Mouse (Mus musculus) layer of hippocampus, adult 6 months (tissue): Measurements from ENCODE around the gene Lime1. TPM values are rescaled to one million over a fixed set of nuclear protein-coding genes. Genes with fewer than 3 reads are reported as not detected.

ENCODE experiments used
- long read RNA-seq, 2 experiments: library from polyadenylated mRNA; unstranded; transcript quantifications; one replicate each; pipeline ENCODE4 v2.0.0; 2019 to 2020
- polyA plus RNA-seq: library from polyadenylated mRNA; unstranded; fragments of <200 nt; fragmentation: Nextera tagmentation; gene quantifications from 2 replicates; pipeline ENCODE4 v1.2.3, GENCODE M21; 2021

The Lime1 gene
- 2.0 and 2.8 TPM in 2 replicates for polyA plus RNA-seq
- long read RNA-seq, experiment 1, partial matches to known transcripts: 0 of 1 reads
- long read RNA-seq, experiment 1, other reads (novel, unspliced or antisense): 0 of 1 reads
- long read RNA-seq, experiment 2, partial matches to known transcripts: 0 of 5 reads
- long read RNA-seq, experiment 2, other reads (novel, unspliced or antisense): 1 of 5 reads

GRCm38 (mm10) chr2:181379778-181380177 lies at the start of gene Lime1:
Lime1 (plus strand) TSS chr2:181380078.

DNA sequence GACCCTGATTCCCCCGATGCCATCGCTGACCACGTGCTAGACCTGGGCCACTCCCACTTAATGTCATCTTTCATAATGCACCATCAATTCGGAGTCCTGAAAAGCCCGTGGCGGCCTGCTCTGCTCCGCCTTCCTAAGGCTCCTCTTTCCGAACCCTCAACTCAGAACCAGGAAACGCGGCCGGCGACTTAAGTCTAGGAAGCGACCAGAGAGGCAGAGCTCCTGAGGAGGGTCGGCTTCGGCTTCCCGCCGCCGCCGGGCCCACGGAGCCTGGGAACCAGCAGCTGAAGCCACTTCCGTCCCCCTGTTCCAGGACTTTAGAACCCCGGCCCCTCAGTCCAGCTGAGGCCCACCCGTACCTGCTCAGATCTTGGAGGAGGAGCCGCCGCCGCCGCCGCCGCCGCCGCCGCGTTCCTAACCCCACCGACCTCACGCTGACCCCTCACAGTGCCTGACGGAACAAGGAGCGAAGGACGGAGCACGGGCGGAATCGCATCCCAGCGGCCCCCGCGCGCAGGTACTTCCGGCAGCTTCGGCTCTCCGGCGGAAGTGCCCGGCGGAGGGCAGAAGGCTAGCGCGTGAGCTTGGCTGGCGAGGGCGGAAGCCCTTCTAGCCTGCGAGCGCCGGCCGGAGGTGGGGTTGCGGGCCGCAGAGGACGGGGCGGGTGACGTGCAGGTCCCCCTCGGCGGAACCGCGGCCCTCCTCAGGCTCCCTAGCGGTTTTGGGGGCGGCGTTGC lies 14.8 kb upstream of the Lime1 start, which contains the start of the genes Zgpat and Arfrp1:
Zgpat (plus strand) TSS at position 69 of the 737 bp plus-strand sequence.
Arfrp1 (minus strand) TSS at position 545 of the 737 bp plus-strand sequence.

Other genes starting within 250 kb of the Lime1 start
- 29.0 and 36.4 TPM in 2 replicates for gene Kcnq2, start 244.8 kb upstream of the Lime1 start, polyA plus RNA-seq
- 211 and 291 TPM in 2 replicates for gene Eef1a2, start 223.1 kb upstream of the Lime1 start, polyA plus RNA-seq
- 180 and 191 TPM in 2 replicates for gene Ppdpf, start 192.8 kb upstream of the Lime1 start, polyA plus RNA-seq
- not detected in 2 replicates for gene Ptk6, start 177.3 kb upstream of the Lime1 start, polyA plus RNA-seq
- gene Srms, start 166.9 kb upstream of the Lime1 start, polyA plus RNA-seq: 0.20 and 0.21 TPM in 2 replicates
- 0.40 and 0.74 TPM in 2 replicates for gene Fndc11, start 160.1 kb upstream of the Lime1 start, polyA plus RNA-seq
- 0.21 and 0.25 TPM in 2 replicates for gene Helz2, start 138.1 kb upstream of the Lime1 start, polyA plus RNA-seq
- 2.1 TPM in 2 replicates for gene Gmeb2, start 92.0 kb upstream of the Lime1 start, polyA plus RNA-seq
- 1,101 and 1,309 TPM in 2 replicates for gene Stmn3, start 65.6 kb upstream of the Lime1 start, polyA plus RNA-seq
- 1.5 and 2.6 TPM in 2 replicates for gene Rtel1, start 60.3 kb upstream of the Lime1 start, polyA plus RNA-seq
- gene Zgpat, start 15.2 kb upstream of the Lime1 start, polyA plus RNA-seq: 19.8 and 20.5 TPM in 2 replicates
- gene Arfrp1, start 14.7 kb upstream of the Lime1 start, polyA plus RNA-seq: 52.9 and 56.3 TPM in 2 replicates
- 2.8 and 3.0 TPM in 2 replicates for gene Zbtb46, start 79.3 kb downstream of the Lime1 start, polyA plus RNA-seq
- not detected in 2 replicates for gene Abhd16b, start 113.1 kb downstream of the Lime1 start, polyA plus RNA-seq
- 92.7 and 98.3 TPM in 2 replicates for gene Tpd52l2, start 117.1 kb downstream of the Lime1 start, polyA plus RNA-seq
- 113 and 124 TPM in 2 replicates for gene Dnajc5, start 140.4 kb downstream of the Lime1 start, polyA plus RNA-seq
- gene Uckl1, start 204.8 kb downstream of the Lime1 start, polyA plus RNA-seq: 27.8 and 30.1 TPM in 2 replicates
- 51.0 and 58.7 TPM in 2 replicates for gene Prpf6, start 211.8 kb downstream of the Lime1 start, polyA plus RNA-seq
- gene Zfp512b, start 212.7 kb downstream of the Lime1 start, polyA plus RNA-seq: 8.0 and 8.6 TPM in 2 replicates
- gene Samd10, start 219.1 kb downstream of the Lime1 start, polyA plus RNA-seq: 13.9 and 18.8 TPM in 2 replicates